Mouse (Mus musculus): ENCODE measurements at regions not wholly inside any gene's neighbourhood (a gene's known extent, or its start where the extent isn't known, plus 50 kb on each side); places are given as distances from the start of the nearest gene placed in this dataset.
A peak's percentile ranks its signal among the peaks of the same experiment; 100 is the strongest.

DNA sequence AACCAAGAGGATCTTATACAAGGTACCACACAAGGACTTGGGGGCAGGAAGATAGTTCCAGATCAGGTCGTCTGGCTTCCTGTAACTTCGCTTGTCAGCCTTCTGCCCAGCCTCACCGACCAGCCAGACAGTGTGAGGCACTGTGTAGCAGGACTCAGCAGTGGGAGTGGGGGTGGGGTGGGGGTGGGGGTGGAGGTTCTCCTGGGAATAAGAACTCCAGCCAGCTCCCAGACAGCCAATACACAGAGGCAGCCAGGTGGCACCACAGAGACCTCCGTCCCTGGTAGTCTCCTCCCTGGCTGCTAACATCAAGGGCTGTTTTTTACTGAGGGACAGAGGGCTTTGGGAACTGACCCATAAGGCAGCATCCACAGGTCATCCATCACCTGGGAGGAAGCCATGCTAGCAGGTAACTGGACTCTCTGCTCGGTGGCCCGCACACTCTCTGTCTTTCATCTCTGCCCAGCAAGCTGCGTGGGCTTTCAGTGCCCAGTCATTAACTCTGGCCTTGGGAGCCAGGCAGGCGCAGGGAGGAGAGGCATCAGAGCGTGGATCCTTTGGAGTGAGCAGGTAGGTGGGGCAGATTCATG is 60.3 kb upstream of the Wnt4 start:
- DNase-seq (ENCODE audit: low spot score) = no peak

DNA sequence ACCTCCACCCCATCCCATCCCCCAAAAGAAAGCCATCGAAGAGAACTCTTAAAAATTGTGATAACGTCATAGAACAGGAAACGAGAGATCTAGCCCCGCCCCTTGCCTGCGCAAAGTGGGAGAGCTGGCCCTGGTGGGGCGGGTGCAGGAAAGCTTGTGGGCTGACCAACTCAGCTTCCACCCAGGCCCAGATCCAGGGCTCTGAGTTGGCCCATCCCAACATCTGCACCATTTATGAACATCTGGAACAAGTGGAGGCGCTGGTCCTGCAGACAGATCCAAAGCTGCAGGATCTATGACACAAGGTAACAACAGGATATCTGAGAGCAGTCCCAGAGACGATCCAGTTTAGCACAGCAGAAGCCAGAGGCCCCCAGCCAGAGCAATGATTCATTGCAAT is 62.7 kb upstream of the Wnt4 start:
- DNase-seq (ENCODE audit: low spot score) = no peak

DNA sequence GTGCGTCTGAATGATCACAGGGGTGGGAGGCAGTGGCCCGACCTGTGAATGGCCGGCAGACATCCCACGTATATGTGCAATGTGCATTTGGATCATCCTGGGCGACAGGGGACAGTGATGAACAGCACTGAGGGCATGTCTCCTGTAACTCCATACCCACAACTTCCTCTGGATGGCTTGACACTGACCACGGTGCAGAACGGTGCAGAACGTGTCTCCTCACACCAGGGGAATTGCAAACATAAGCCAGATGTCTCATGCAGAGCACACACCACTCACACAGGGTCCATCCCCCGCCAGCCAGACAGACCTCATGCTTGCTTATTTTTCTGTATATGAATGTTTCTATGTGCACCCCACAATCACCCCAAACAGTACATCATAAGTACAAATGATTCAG is 64.4 kb upstream of the Wnt4 start:
- DNase-seq (ENCODE audit: low spot score) = no peak

DNA sequence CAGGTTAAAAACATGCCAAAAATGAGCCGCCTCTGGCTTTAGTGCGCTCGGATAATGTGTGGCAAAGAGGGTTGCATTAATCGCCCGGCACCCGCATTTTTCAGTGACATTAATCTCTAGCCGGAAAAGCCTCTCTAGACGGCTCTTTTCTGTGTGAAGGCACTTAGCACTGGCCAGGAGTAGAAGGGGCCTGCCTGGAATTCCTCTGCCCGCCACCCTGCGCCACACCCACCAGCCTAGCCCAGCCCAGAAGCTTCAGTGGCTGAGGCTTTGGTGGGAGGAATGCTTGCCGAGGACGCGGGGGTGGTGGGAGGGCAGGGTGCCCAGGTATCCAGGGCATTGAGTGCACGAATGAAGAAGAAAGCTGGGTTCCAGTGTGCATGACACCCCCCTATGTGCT is 65.2 kb upstream of the Wnt4 start:
- DNase-seq (ENCODE audit: low spot score) = peak; percentile 26

DNA sequence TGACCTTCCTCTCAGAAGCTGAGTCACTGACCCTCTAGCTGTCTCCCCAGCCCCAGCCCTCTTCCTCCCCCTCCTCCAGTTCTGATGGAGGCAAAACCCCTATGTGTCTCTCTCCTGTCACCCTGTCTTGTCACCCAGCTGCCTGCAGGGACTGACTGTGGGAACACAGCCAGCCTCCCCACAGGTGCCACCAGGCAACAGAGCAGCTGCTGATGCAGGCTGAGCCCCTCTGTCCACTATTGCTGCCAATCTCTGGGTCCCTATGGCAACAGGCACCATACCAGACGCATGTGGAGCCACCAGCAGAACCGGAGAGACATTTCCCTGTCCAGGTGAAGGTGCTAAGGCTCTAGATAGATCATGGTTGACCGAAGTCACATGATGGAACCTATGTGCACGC is 66.0 kb upstream of the Wnt4 start:
- DNase-seq (ENCODE audit: low spot score) = no peak

DNA sequence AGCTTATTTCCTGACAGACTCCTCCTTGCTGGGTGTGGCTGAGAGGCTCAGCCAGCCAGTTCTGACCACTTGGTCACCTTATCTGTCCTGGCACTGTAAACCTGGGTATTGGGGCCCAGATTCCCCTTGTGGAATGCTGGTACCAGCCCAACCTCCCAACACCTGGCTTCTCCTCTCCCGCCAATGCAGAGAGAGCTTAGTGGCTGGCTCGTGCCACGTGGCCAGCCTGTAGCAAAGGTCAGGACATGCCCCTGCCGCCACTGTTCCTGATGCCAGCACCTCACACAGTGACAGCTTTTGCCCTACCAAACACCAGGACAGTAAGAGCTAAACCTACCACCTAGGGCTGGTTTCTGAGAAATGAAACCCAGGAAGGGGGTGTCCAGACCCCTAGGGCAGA is 66.8 kb upstream of the Wnt4 start:
- DNase-seq (ENCODE audit: low spot score) = no peak

DNA sequence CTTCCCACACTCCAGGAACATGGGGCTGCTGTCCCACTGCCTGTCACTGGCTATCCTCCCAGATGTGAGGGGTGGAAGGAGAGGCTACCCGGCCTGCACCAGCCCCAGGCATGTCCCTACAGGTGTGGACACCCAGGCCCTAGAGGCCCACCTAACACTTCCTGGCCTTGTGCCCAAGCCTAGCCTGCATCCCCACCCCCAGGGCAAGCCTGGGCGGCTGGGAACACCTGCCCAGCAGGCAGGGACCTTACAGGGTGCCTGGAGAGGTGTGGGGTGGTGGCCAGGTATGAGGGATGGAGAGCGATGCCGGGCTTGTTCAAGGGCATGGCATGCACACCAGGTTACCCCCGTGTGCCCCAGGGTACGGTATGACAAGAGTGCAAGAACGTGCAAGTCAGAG is 76.3 kb upstream of the Wnt4 start:
- no peak for DNase-seq (ENCODE audit: low spot score)

DNA sequence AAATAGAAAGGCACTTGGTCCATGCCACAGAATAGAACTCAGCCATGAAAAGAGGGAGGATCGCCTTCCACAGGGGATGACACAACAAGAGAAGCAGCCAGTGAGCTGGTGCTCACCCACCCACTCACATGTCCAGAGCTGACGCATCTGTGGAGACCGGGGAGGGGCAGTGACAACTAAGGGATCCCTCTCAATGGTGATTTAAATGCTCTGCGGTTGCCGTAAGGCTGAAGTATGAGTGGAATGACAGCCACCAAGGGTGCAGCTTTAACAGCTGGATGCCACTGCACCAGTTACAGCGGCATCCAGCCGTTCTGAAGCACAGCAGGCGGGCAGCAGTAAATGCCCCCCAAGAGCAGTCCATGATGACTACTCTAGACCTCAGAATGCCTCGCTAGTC is 76.9 kb upstream of the Wnt4 start:
- DNase-seq (ENCODE audit: low spot score) = no peak

DNA sequence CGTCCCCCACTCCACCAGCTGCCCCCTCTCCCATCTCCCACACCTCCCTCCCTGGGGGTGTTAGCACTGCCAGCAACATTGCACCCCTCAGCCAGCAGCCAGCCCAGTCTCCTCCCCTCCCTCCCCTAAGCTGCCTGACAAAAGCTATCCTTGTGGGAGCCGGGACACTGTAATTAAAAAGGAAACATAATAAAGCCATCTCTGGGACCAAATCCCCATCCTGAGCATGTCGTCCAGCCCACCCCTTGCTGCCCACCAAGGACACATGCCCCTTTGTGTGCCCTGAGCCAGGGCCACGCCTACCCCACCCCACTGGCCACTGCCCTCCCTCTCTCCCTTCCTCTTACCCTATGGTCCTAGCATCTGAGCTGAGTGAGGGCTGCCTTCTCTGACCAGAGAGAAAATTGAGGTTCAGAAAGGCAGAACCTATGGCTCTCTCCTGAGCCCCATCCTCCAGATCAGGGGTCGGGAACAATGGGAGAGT is 80.8 kb upstream of the Wnt4 start:
- DNase-seq (ENCODE audit: low spot score) = no peak

DNA sequence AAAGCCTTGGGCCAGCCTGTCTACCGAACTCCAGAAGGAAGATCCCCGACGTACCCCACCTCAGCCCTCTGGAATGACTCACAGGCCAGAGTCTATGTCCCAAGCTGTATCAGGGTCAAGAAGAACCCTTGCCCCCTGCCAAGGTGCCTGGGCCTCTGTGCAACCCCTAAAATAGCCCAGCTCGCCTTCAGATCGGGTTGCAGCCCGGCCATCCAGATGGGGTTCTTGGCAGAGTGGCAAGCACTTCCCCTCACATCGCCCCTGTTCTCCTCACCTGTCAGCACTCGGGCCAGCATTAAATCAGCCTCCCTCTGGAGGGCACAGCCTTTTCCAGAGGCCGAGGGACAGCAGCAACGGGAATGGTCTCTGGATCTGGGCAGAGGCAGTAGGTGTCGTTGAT is 83.2 kb upstream of the Wnt4 start:
- DNase-seq (ENCODE audit: low spot score) = no peak

DNA sequence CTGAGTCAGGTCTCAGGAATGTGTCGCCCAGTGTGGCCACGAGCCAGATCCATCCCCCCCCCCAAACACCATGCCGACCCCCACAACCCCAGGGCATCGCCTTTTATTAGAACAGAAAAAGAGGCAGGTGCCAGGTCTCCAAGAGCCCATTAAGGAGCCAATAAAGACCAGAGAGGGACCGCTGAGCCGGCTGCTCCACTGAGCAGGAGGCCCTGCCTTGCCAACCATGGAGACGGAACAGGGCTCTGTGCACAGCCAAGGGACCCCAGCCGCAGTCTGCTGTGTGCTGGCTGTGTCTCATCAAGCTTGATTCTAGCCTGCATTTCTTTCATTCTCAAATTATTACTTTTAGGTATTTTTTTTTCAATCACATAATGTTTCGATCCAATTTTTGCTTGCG is 86.7 kb upstream of the Wnt4 start:
- DNase-seq (ENCODE audit: low spot score) = no peak

DNA sequence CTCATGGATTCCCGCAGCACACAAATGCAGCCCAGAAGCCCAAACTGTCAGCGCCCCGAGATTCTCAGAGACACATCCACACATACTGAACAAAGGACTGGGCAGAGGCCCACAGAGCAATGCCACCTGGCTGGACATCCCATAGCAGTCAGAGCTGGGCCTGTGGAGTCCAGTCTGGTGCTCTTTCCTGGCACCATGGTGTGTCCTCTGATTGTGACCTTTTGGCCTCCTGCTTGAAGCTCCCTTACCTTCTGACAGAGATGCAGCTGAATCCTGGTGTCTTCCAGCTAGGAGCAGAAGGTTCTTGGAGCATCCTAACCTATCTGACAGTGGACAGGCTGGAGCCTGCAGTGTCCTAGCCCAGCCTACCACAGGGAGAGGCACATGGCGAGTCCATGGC is 87.5 kb upstream of the Wnt4 start:
- no peak for DNase-seq (ENCODE audit: low spot score)

DNA sequence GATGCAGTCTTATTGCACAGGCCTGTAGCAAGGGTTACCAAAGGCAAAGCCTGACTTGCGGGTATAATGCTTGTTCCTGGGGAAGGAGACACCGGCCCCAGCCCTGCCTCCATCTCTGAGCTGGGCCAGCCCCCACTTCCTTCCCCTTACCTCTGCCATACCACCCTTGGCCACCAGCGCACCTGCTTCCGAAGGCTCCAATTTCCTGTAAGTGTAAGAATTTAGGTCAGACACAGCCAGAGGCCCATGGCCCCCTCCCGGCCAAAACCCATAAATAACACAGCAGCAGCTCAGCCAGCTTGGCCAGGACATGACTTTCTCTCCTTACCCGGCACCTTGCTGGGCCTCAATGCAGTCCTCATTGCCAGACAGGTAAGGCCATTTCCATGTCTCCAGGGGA is 88.2 kb upstream of the Wnt4 start:
- DNase-seq (ENCODE audit: low spot score) = no peak

DNA sequence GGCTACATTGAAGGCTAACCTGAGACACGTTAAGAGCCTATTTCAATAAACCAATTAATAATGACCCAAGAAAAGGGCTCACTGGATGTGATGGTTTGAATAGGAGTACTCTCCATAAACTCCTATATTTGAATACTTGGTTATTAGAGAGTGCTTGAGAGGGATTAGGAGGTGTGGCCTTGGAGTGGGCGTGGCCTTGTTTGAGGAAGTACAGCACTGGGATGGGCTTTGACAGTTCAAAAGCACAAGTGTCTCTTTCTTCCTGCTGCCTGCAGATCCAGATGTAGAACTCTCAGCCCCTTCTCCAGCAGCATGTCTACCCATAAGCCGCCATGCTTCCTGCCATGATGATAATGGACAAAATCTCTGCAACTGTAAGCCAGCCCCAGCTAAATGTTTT is 89.7 kb upstream of the Wnt4 start:
- DNase-seq (ENCODE audit: low spot score) = no peak

DNA sequence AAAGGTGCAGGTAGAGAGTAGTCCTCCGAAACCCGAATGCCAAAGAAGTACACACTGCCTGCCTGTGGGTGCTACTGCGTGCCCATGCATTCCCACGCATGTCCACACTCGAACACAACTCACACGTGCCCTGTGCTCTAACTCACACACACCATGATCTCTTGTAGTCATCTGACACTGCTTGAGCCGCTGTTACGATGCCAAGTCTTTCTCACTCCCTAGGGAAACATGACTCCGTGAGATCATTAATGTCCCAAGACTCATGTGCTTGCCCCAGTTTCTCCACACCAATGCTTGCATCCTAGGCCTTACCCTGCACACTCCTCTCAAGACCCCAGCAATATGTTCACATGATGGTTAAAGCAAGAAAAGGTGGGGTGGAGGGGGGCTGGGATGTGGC is 90.2 kb upstream of the Wnt4 start:
- DNase-seq (ENCODE audit: low spot score) = no peak

DNA sequence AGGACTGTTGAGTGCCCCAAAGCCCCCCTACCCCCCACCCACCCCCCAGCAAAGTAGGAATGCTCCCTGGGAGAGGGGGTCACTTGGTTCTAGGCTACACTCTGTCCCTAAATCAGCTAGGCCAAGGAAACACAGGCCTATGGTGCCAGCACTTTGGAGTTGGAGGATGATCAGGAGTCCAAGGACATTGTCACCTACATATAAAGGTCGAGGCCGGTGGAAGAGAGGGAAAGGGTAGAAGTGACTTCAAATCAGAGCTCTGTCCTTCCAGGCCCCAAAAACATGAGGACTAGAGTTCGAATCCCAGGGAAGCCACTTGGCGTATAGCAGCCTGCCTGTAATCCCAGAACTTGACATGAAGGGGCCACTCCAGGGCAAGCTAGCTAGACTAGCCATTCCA is 92.3 kb upstream of the Wnt4 start:
- DNase-seq (ENCODE audit: low spot score) = no peak

DNA sequence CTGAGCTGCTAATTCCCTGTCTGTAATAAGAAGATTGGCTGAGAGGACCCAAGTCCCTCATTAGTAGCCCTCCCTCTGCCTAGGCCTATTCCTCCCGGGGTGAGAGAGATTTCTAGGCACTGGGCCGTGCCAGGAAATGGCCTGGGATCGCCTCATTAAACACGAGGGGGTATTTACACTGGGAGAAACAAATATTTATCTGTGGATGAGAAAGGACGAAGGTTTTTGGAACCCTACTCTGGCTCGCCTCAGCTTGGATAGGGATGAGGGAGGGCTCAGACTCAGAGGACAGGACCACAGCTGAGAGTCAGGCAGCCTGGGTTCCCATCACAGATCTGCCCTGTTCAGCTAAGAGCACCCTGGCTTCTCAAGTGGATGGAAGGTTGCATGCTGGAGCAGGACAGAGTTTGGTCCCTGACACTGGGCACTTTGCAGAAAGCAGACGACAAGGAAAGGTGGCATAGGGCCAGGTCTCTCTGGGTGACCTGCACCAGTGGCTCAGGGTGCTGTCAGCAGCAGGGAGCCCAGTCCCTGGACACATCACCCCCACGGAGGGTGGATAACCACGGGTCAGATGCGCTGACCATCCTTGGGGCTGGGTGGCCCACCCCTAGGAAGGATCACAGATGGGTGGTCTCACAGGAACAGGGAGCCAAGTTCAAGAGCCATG is 94.0 kb upstream of the Wnt4 start:
- DNase-seq (ENCODE audit: low spot score) = no peak

DNA sequence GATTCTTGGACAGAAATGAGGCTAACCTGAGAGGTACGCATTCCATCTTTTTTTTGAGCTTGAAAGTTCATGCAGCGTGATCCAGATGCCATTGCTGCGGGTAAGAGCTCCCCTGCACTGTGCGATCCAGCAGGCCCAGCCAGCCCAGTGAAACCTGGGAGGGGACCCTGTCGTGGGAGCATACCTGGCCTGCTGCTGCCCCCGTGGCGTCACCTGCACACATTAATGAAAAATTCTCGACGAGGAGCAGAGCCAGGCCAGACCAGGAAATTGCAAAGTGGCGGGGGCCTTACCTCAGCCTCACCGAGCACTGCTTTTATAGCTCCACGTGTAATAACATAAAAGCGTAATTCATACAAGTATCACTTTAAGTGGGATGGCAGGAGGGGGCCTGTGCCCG is 94.7 kb upstream of the Wnt4 start:
- no peak for DNase-seq (ENCODE audit: low spot score)

DNA sequence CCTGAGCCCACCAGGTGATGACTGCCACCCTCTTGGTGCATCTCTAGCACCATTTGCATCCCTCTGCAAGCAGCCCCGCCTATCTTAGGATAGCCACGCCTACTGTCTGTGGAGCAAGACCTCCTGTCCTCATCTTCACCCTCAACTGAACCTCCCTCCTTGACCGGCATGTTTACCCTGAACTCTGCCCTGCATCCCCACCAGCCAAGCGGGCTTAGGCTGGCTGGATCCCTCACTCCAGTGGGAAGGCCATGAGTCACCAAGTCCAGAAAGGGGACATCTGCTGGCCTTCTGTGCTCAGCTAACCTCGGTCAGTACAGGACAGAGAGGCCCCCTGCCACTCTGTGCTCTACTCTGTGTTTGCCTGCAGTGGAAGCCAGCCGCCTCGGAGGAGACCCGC is 96.0 kb upstream of the Wnt4 start:
- no peak for DNase-seq (ENCODE audit: low spot score)

DNA sequence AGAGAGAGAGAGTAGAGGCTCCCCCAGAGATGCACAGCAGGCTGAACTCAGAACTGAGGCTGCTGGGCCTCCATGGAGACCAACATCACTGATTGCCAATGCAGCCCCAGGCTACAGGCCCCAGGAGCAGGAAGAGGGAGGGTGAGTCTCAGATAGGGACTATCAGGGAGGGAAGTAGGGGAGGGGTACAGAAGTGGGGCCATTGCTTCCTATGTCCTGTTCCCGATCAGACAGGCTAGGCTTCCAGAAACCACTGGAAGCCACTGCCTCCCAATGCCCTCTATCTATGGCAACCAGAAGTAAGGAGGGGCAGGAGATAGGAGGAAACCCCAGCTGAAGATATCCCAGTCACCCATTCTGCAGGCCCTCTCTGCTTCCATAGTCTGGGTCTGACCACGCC is 97.2 kb upstream of the Wnt4 start:
- no peak for DNase-seq (ENCODE audit: low spot score)

DNA sequence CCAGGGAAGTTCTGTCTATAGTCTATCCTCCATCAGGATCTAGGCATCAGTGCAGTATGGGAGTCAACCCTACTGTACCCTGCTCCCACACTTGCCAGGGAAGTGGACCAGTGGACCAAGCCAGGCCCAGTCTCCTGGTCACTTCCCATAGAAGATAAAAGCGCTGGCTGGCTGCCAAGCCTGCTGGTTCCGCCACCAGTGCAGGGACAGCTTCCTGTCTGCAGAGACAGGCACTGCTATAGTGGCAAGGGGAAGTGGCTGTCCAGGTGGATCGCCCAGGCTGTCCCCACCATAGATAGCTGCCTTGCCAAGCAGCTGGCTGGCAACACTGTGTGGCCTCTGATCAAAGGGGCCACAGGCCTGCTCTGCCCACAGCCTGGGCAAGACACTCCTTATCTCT is 98.5 kb upstream of the Wnt4 start:
- no peak for DNase-seq (ENCODE audit: low spot score)

DNA sequence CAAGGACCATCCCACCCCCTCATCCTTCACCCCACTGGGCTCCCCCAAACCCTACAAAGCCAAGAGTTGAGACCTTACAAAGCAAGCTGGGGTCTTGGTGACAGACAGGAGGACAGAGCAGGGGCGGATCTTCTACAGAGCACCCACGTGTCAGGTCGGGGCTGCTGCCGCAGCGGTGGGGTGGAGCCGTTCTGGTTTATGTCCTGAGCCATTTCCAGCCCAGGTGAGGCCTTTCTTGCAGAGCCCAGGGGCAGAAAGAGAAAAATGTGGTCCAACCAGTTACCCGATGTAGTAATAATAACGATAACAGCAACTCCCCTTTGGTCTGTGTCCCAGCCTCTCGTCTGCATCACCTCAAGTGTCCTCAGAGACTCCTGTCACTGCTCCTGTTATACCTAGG is 112.4 kb upstream of the Wnt4 start:
- DNase-seq (ENCODE audit: low spot score) = peak; percentile 24

DNA sequence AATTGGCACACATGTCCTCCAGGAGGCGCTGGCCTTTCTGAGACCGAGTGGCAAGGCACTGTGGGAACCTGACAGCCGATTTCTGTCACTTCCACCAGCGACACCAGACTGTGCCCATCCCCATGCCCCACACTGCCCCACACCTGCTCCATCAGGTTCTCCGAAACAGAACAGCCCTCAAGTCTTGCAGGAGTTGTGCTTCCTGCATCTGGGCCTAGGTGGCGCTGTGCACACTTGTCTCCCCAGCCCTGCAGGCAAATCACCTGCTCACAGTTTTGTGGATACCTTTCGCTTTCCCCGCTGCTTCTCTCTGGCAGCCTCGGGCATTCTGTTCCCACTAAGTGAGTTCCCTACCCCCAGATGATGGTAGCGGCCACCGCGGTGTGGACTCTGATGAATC is 112.9 kb upstream of the Wnt4 start:
- DNase-seq (ENCODE audit: low spot score) = peak; percentile 84

DNA sequence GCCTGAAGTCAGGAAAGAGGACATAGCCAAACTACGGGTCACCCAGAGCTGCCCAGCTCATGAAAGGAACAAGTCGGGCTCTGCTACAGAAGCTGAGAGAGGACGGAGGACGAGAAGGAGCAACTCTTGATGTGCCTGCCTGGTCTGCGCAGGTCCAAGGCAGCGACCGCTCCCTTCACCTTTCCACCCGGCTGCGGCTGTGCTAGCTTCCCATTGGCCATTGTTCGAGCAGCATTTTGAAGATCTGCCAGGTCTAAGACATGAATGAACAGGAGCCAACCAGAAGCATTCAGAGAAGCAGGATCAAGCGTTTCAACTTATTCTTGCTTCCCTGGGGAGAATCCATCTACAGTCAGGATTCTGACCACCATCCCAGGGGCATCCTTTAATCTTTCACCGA is 113.3 kb upstream of the Wnt4 start:
- DNase-seq (ENCODE audit: low spot score) = no peak

Measured in embryo, embryonic 10.5 days (tissue).